Mouse (Mus musculus): Measurements from ENCODE around the gene Plekhg1. TPM values are rescaled to one million over a fixed set of nuclear protein-coding genes. Genes with fewer than 3 reads are reported as not detected.

Gene Plekhg1
- total and polyA plus RNA-seq, 3 experiments, result 0.60 to 0.97 (median 0.68) TPM

- Histone ChIP-seq H3K4me2 (ENCODE audit: insufficient read depth, low read depth, poor library complexity, severe bottlenecking) (0 out of 2 replicates have a peak overlapping the region, but pooled peaks have one; percentile 1), H3K4me3 (replicated peaks in 1 of 3; ENCODE audit: low read depth in 2 of 3, low read length in 2 of 3, poor library complexity in 1 of 3) (no peak overlapping the region)
These were observed 123.4 kb downstream of the Plekhg1 start for GRCm38 (mm10) chr10:3863411-3864195.

GRCm38 (mm10) chr10:3864196-3864540 is 124.0 kb downstream of the Plekhg1 start:
- TF ChIP-seq JUND (conservative IDR thresholded peaks at IDR 0.05; ENCODE audit: low read depth, low read length) (no peak), ZC3H11A (IDR thresholded peaks at IDR 0.05; ENCODE audit: low read depth, low read length) (no peak), PAX5 (IDR thresholded peaks at IDR 0.05; ENCODE audit: low read length) (no peak), USF1 (IDR thresholded peaks at IDR 0.05; ENCODE audit: low read depth, low read length) (no peak), MYC (IDR thresholded peaks at IDR 0.05; ENCODE audit: low read depth, low read length) (no peak), USF2 (conservative IDR thresholded peaks at IDR 0.05; ENCODE audit: low read depth, low read length) (no peak), BHLHE40 (IDR thresholded peaks at IDR 0.05; ENCODE audit: low read depth, low read length) (no peak), TBP (conservative IDR thresholded peaks at IDR 0.05; ENCODE audit: low read depth, low read length) (no peak), MAX (IDR thresholded peaks at IDR 0.05; ENCODE audit: low read length) (no peak)
- no peaks in the 10 kb centered on the region for H3K79me2 ChIP-seq (replicated peaks; ENCODE audit: control insufficient read depth, extremely low read depth, insufficient read depth, poor library complexity, severe bottlenecking)
- in situ Hi-C loops (cut with MboI; ENCODE audit: low pct_ligation_motif_present, low pct_unique_long_range_greater_than_20kb, low sequenced_read_pairs), result no loop called here
- no peak overlapping the region for H3K27ac ChIP-seq (ENCODE audit: insufficient read depth, low read depth)
- dilution Hi-C loops (cut with MboI; ENCODE audit: extremely low pct_ligation_motif_present, extremely low pct_unique_long_range_greater_than_20kb, low sequenced_read_pairs), result no loop called here
- H3K36me3 ChIP-seq (replicated peaks in 1 of 2; ENCODE audit: control insufficient read depth in 1 of 2, insufficient read depth in 1 of 2, low read length in 1 of 2), result no peaks in the 10 kb centered on the region
- DNase-seq (ENCODE audit: extremely low read depth), result no peak
- no peaks in the 10 kb centered on the region for H3K27me3 ChIP-seq (replicated peaks)
- H3K9ac ChIP-seq (ENCODE audit: insufficient read depth, low read depth), result no peak overlapping the region
- no peak overlapping the region for H3K4me3 ChIP-seq (replicated peaks in 1 of 3; ENCODE audit: low read depth in 2 of 3, low read length in 2 of 3, poor library complexity in 1 of 3)
- peaks cover 6 to 13% of the 10 kb centered on the region in 2 experiments for H3K4me1 ChIP-seq (ENCODE audit: control insufficient read depth in 1 of 2, insufficient read depth in 2 of 2)
- H3K4me2 ChIP-seq (ENCODE audit: insufficient read depth, low read depth, poor library complexity, severe bottlenecking), result no peak overlapping the region
- no peaks in the 10 kb centered on the region for H3K9me3 ChIP-seq (replicated peaks; ENCODE audit: low read length)

More at GRCm38 (mm10) chr10:3863411-3864195, 123.4 kb downstream of the Plekhg1 start:
- Histone ChIP-seq H3K9me3 (replicated peaks; ENCODE audit: low read length) (no peaks in the 10 kb centered on the region), H3K27me3 (replicated peaks) (no peaks in the 10 kb centered on the region), H3K79me2 (replicated peaks; ENCODE audit: control insufficient read depth, extremely low read depth, insufficient read depth, poor library complexity, severe bottlenecking) (no peaks in the 10 kb centered on the region), H3K9ac (ENCODE audit: insufficient read depth, low read depth) (no peak overlapping the region), H3K4me1 (ENCODE audit: control insufficient read depth in 1 of 2, insufficient read depth in 2 of 2) (peaks cover 6 to 13% of the 10 kb centered on the region in 2 experiments), H3K36me3 (replicated peaks in 1 of 2; ENCODE audit: control insufficient read depth in 1 of 2, insufficient read depth in 1 of 2, low read length in 1 of 2) (no peaks in the 10 kb centered on the region), H3K27ac (ENCODE audit: insufficient read depth, low read depth) (no peak overlapping the region)
- in situ Hi-C loops (cut with MboI; ENCODE audit: low pct_ligation_motif_present, low pct_unique_long_range_greater_than_20kb, low sequenced_read_pairs) (no loop called here), dilution Hi-C loops (cut with MboI; ENCODE audit: extremely low pct_ligation_motif_present, extremely low pct_unique_long_range_greater_than_20kb, low sequenced_read_pairs) (no loop called here)
- no peak for DNase-seq (ENCODE audit: extremely low read depth)
- TF ChIP-seq UBTF (IDR thresholded peaks at IDR 0.05; ENCODE audit: low read depth, low read length) (no peak), RCOR1 (conservative IDR thresholded peaks at IDR 0.05; ENCODE audit: low read depth, low read length) (no peak), POLR2A (IDR thresholded peaks at IDR 0.05; ENCODE audit: low read depth, low read length) (no peak), MEF2A (IDR thresholded peaks at IDR 0.05; ENCODE audit: borderline replicate concordance, low read depth, low read length) (no peak), ZC3H11A (IDR thresholded peaks at IDR 0.05; ENCODE audit: low read depth, low read length) (no peak), SIN3A (IDR thresholded peaks at IDR 0.05; ENCODE audit: low read length) (no peak), MXI1 (IDR thresholded peaks at IDR 0.05; ENCODE audit: low read depth, low read length) (no peak), SMC3 (IDR thresholded peaks at IDR 0.05; ENCODE audit: low read depth, low read length) (no peak), MYC (IDR thresholded peaks at IDR 0.05; ENCODE audit: low read depth, low read length) (no peak), MAX (IDR thresholded peaks at IDR 0.05; ENCODE audit: low read length) (no peak), ZNF384 (IDR thresholded peaks at IDR 0.05; ENCODE audit: low read depth, low read length) (no peak)
